Mouse (Mus musculus): ENCODE data around the gene Sirpa.

The Sirpa gene

DNA sequence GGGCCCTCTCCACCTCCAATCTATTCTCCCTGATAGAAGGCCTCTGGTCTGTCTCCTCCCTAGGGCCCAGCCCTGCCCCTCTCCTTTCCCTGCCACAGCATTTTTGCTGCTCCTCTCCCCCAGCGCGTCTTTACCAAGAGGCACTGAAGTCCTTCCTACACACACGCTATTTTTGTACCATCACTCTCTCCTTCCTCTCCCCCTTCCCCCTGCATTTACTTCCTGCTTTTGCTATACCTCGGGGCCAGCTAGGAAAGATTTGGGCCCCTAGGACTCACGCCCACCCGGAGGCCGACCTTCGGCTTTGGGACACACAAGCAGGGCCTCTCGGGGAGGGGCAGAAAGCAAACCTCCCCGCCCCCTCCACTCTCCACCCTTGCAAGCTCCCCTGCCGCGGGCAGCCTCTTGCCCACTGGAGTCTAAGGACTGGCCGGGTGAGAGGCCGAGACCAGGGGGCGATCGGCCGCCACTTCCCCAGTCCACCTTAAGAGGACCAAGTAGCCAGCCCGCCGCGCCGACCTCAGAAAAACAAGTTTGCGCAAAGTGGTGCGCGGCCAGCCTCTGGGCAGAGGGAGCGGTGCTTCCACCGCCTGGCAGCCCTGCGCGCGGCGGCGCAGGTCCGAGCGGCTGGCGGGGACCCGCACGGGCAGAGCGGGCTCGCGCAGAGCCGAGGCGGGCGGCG, at the start of gene Sirpa:
TSS of gene Sirpa (plus strand) at position 377 of the 682 bp plus-strand sequence.
- peak; percentile 74 for DNase-seq

DNA sequence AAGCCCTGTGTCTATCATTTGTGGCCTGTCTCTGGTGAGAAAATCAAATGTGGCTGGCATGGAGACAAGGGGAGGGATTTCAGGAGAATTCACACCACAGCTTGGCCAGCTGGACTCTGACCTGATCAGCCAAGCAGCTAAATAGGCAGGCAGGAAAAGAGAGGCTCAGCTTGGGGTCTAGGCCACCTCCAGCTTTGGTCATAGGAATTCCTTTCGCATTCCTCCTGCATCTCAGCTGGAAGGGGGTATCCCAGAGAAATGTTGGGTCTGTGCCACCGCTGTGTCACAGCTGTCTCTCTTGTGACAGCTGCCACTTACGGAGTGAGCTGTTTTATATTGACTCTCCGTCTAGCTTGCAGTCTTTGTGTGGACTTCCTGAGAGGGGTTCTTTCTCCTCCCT, 48.2 kb upstream of the Sirpa start:
- no peak for DNase-seq

GRCm38 (mm10) chr2:129544919-129545318, 47.7 kb upstream of the Sirpa start:
- no peak for DNase-seq

DNA sequence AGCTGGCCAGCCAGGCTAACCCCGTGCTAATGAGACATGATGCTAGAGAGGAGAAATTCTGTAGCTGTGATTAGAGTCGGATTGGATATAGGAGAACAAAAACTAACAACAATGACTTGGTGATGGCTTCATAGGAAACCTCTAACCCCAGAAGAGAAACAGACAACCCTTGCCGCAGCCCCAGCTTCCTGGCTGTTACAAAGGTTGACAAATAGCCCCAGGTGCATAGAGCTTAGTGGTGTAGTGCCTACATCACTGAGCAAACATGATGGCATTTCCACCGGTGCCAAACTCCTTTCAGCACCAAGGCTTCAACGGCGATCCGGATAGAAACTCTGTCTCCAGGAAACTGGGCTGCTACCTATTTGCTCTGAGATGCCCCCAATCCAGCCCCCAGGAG, 47.0 kb upstream of the Sirpa start:
- no peak for DNase-seq

DNA sequence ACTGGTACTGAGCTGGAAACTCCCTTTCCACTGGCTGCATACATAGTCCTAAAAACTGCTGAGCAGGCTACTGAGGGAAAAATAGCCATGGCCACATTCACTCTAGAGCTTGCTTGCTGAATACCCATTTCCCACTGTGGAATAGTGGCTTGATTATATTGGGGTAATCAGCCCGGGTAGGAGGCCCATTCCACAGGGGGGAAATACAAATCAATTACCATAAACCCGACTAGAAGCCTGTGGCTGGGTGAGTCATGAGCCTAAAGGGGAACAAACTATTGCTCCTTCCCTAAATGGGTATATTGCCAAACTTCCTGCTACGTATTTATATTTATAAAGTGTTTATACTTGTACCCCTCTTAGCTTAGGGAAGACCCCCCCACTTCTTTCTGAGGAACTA, 45.9 kb upstream of the Sirpa start:
- no peak for DNase-seq

DNA sequence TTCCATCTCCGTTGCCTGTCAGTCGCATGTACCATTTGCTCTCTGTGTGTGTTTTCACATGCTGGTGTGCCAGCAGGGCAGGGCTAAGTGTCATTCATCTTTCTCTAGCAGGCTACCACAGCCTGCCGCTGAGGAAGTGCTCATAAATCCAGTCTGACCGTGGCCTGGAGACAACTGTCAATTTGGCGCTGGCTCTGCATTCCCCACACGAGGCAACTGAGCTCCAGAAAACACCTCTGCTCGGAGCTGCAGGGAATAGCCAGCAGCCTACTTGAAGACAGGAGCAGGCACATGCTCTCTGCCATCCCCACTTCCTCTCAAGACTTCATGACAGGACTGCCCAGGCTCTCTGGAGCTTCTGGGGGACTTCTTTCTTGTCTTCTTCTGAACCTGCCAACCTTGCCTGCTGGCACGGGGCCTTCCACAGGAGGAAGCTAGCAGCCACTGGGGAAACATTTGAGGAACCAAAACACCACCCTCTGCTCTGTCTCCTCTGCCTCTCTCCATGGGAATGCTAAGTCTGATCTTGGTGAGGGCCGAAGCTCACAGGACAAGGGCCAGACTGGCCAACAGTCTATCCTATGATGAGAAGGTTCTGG, 43.0 kb upstream of the Sirpa start:
- peak; percentile 6 for DNase-seq

- DNase-seq = no peak
Measured at GRCm38 (mm10) chr2:129550781-129551180, 41.9 kb upstream of the Sirpa start.

- DNase-seq = no peak
Measured at GRCm38 (mm10) chr2:129556081-129556480, 36.6 kb upstream of the Sirpa start.

DNA sequence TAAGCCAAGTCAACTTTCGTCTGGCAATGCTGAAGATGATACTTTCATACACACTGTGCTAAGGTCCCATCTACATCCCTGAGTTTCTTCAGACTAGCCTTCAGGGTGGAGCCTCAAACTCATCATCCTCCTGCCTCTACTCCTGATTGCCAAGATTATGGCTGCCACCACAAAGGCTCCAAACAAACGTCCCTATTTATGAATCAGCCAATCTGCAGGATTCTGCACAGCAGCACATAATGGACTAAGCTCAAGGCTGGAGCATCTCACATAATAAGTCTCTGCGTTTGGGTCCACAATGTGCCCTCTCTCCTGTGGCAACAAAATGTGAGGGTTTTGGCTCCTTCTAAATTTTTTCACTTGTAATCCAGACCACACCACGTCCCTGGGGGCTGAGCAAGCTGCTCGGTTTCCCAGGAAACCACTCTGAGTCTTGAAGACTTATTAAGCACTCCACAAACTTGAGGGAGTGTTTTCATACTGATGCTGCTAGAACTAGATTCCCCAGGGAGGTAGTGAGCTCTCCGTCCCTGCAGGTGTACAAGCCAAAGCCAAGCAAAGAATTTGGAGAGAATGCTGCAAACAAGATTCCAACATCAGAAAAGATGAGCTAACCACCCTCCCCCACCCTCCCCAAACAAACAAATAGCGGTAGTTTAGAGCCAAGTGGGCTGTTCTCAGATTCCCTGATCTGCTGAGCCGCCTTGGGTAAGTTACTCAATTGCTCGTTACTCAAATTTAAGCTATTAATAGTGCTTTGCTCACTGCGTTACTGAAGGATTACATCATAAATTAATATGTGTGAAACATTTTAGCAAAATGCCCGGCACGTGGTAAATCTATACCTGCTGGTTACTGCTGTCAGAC, 34.4 kb upstream of the Sirpa start:
- no peak for DNase-seq

DNA sequence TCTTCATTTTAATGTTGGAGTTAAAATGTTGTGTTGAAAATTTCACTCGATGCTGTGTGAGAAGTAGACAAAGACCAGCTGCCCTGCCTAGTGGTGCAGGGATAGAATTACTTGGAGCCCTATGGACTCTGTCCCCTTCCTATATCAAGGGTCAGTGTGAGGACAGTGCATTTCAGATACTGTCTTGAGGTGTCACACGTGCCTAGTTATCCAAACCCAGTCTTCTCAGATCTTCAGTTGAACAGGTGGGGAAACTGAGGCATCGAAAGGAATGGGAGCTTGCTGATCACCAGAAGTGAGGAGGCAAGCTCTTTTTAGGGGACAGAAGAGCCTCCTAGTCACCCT, 33.8 kb upstream of the Sirpa start:
- no peak for DNase-seq

- DNase-seq = no peak
Measured at GRCm38 (mm10) chr2:129561796-129562195, 30.8 kb upstream of the Sirpa start.

- no peak for DNase-seq
Measured at GRCm38 (mm10) chr2:129563944-129564709, 28.5 kb upstream of the Sirpa start.

GRCm38 (mm10) chr2:129569120-129569519, 23.5 kb upstream of the Sirpa start:
- DNase-seq = no peak

GRCm38 (mm10) chr2:129569556-129569955, 23.1 kb upstream of the Sirpa start:
- no peak for DNase-seq

GRCm38 (mm10) chr2:129573701-129574273, 18.8 kb upstream of the Sirpa start:
- DNase-seq = no peak

DNA sequence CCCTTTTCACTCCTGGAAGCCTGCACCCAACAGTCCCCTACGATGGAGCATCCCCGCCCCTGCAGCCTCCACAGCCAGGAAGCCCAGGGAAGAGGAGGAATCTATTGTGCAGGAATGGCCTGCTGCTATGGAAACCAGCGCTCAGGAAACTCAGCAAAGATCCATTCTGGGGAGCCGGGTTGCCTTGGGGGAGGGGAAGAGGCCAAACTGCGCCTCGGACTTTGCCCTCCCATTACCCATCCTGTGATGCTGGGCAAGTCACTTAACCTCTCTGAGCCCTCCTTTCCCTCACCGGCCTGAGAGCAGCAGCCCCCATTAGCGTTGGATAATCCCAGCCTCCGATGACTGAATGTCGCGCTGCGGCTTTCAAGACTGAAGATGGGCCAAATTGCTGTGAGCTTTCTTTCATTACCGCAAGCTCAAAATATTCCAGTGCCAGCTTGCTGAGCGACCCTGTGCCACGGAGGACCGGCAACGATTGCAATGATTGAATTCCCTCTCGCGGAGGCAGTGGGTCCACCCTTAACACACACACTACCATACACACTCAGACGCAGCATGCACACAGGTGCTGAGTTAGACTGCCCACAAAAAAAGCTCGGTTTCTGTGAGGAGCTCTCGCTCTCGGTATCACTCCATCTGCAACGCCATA, 18.1 kb upstream of the Sirpa start:
- DNase-seq = no peak

GRCm38 (mm10) chr2:129575113-129575512, 17.5 kb upstream of the Sirpa start:
- no peak for DNase-seq

DNA sequence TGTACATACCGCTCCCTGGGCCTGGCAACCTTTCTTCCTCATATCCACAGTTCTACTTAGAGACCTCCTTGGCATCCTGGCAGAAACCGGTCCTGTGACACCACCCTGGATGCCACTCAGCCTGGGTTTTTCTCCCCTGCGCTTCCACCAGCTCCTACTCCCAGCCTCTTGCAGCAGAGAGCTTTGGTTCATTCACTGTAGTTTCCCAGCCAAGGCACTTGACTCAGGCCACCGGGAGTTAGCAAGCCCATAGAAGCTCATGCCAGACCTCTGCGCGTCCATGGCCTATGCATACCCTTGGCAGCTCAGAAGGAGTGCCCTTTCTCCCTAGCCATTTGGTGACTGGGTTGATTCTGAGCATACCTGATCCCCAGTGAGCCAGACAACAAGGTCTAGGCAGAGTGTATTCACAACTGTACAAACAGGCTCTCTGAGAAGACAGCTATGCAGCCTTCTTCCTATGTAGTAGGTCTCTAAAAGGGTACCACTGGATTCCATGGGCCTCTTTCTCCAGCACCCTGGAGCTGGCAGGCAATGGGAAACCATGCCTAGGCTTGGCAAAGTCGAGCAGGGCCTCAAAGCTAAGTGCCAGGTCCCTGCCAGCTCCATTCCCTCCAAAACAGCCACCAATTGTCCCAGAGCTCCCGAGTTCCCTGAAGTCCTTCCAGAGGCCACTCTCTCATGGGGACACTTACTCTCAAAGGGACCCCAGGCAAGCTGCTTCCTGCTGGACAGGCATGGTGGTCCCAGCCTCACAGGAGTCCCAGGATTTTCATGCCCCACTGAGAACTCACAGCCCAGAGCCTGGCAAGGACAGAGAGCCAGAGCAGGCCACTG, 15.8 kb upstream of the Sirpa start:
- DNase-seq = no peak

DNA sequence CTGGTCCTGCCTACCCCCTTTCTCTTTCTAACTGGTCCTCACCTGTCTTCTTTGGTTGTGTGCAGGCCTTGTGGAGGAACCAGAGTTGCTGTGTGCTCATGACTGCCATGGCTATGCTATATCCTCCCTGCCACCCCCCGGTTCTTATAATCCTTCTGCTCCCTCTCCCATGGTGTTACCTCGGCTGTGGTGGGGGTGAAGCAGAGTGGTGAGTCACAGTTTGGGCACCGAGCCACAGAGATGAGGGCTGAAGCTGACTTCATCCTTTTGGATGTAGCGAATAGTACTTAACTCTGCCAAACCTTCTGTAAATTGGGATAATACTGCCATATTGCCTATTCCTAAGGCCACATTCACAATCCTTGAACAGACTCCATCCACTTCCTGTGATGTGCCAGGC, 12.0 kb upstream of the Sirpa start:
- no peak for DNase-seq

DNA sequence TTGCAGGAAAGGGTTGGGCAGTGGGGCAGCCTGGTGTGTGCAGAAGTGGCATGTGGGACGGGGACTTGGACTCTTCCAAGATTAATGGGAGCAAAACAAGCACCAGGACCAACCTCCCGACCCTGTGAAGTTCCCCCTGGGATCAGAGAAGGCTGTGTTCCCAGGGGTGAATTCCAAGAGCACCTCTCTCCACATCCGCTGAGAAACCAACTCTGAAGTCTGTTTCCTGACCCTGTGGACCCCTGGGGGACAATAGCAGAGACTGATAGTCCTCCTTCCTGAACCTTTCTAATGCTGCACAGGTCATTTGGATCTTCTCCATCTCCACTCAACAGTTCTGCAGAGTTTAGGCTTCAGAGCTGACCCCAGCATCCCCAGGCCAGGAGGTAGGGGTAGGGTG, 10.8 kb upstream of the Sirpa start:
- no peak for DNase-seq

- no peak for DNase-seq
Measured at GRCm38 (mm10) chr2:129582261-129582660, 10.4 kb upstream of the Sirpa start.
